Mouse (Mus musculus) CH12.LX (cell line): ENCODE data around the gene Wee2. TPM values are rescaled to one million over a fixed set of nuclear protein-coding genes. Genes with fewer than 3 reads are reported as not detected.

Source experiments
- DNase-seq: peaks from one replicate; pipeline ENCODE4 v3.0.0-alpha.2; 2013; ENCODE audit errors: extremely low read depth
- H3K27ac ChIP-seq: 2 replicates; pipeline ENCODE4 v1.5.1; 2012; ENCODE audit warnings: low read depth, mild to moderate bottlenecking, control low read depth, moderate library complexity; ENCODE audit not compliant: insufficient read depth
- H3K27me3 ChIP-seq: replicated peaks from 2 replicates; pipeline ENCODE3; 2012; ENCODE audit warnings: inconsistent platforms
- H3K36me3 ChIP-seq, 2 experiments: replicated peaks in 1 of 2; 2 replicates each; pipeline versions ENCODE3 to v1.6.1; 2012; ENCODE audit warnings: inconsistent platforms in 1 of 2, low read length in 1 of 2, mild to moderate bottlenecking in 1 of 2, mixed read lengths in 1 of 2, moderate library complexity in 1 of 2; ENCODE audit not compliant: control insufficient read depth in 1 of 2, insufficient read depth in 1 of 2
- H3K4me1 ChIP-seq, 2 experiments: 2 replicates each; pipeline ENCODE4 v1.6.1; 2012; ENCODE audit warnings: inconsistent platforms in 1 of 2, moderate library complexity in 1 of 2; ENCODE audit not compliant: insufficient read depth in 2 of 2, control insufficient read depth in 1 of 2
- H3K4me2 ChIP-seq: 2 replicates; pipeline ENCODE4 v1.6.1; 2012; ENCODE audit warnings: low read depth, mild to moderate bottlenecking, control low read depth; ENCODE audit not compliant: poor library complexity, insufficient read depth, severe bottlenecking
- H3K4me3 ChIP-seq, 3 experiments: fragments of 150-350 bp in 1 of 3; sonication (generic) in 1 of 3; replicated peaks in 1 of 3; 2 replicates each; pipeline versions ENCODE3 to v1.5.1; 2011 to 2012; ENCODE audit warnings: low read depth in 2 of 3, low read length in 2 of 3, mild to moderate bottlenecking in 2 of 3, moderate library complexity in 2 of 3, control low read depth in 1 of 3, improper control_type of control experiment in 1 of 3, inconsistent platforms in 1 of 3, mixed read lengths in 1 of 3; ENCODE audit not compliant: poor library complexity in 1 of 3
- H3K79me2 ChIP-seq: replicated peaks from 2 replicates; pipeline ENCODE4 v1.6.1; 2012; ENCODE audit warnings: mild to moderate bottlenecking, moderate library complexity; ENCODE audit not compliant: control insufficient read depth, poor library complexity, insufficient read depth, severe bottlenecking; ENCODE audit errors: extremely low read depth
- H3K9ac ChIP-seq: 2 replicates; pipeline ENCODE4 v1.6.1; 2012; ENCODE audit warnings: low read depth, mild to moderate bottlenecking, control low read depth, moderate library complexity; ENCODE audit not compliant: insufficient read depth
- H3K9me3 ChIP-seq: replicated peaks from 2 replicates; pipeline ENCODE3; 2012; ENCODE audit warnings: low read length, inconsistent platforms, mixed read lengths
- CHD2 ChIP-seq: IDR thresholded peaks from 2 replicates; pipeline ENCODE4 v1.6.1; 2011; ENCODE audit warnings: low read length, improper control_type of control experiment
- E2F4 ChIP-seq: IDR thresholded peaks from 2 replicates; pipeline ENCODE4 v1.6.1; 2011; ENCODE audit warnings: low read depth, low read length, improper control_type of control experiment; ENCODE audit not compliant: insufficient replicate concordance
- EP300 ChIP-seq: IDR thresholded peaks from 2 replicates; pipeline ENCODE4 v1.6.1; 2011; ENCODE audit warnings: low read length, improper control_type of control experiment
- GABPA ChIP-seq: IDR thresholded peaks from 2 replicates; pipeline ENCODE4 v1.6.1; 2012; ENCODE audit warnings: low read depth, low read length, improper control_type of control experiment, inconsistent platforms; ENCODE audit not compliant: insufficient replicate concordance
- IRF4 ChIP-seq: IDR thresholded peaks from 2 replicates; pipeline ENCODE4 v1.6.1; 2014; ENCODE audit warnings: low read depth, mild to moderate bottlenecking, inconsistent platforms, low read length, improper control_type of control experiment
- KAT2A ChIP-seq: IDR thresholded peaks from 2 replicates; pipeline ENCODE4 v1.6.1; 2012; ENCODE audit warnings: low read length, improper control_type of control experiment, inconsistent platforms; ENCODE audit not compliant: insufficient replicate concordance
- MAFK ChIP-seq: IDR thresholded peaks from 2 replicates; pipeline ENCODE4 v1.6.1; 2011; ENCODE audit warnings: low read length, improper control_type of control experiment; ENCODE audit not compliant: insufficient replicate concordance
- MAX ChIP-seq: IDR thresholded peaks from 2 replicates; pipeline ENCODE4 v1.6.1; 2011; ENCODE audit warnings: low read length, improper control_type of control experiment
- MAZ ChIP-seq: IDR thresholded peaks from 2 replicates; pipeline ENCODE4 v1.6.1; 2012; ENCODE audit warnings: low read depth, mild to moderate bottlenecking, inconsistent platforms, low read length, improper control_type of control experiment, moderate library complexity
- MEF2A ChIP-seq: IDR thresholded peaks from 2 replicates; pipeline ENCODE4 v1.6.1; 2014; ENCODE audit warnings: low read depth, mild to moderate bottlenecking, inconsistent platforms, low read length, improper control_type of control experiment, borderline replicate concordance
- RAD21 ChIP-seq: IDR thresholded peaks from 2 replicates; pipeline ENCODE4 v1.6.1; 2011; ENCODE audit warnings: low read depth, mild to moderate bottlenecking, low read length, improper control_type of control experiment, moderate library complexity
- RCOR1 ChIP-seq: conservative IDR thresholded peaks from 2 replicates; pipeline ENCODE4 v1.6.1; 2012; ENCODE audit warnings: low read depth, mild to moderate bottlenecking, inconsistent platforms, low read length, improper control_type of control experiment
- SIN3A ChIP-seq: IDR thresholded peaks from 2 replicates; pipeline ENCODE4 v1.6.1; 2012; ENCODE audit warnings: low read length, improper control_type of control experiment, inconsistent platforms
- SMC3 ChIP-seq: IDR thresholded peaks from 2 replicates; pipeline ENCODE4 v1.6.1; 2011; ENCODE audit warnings: low read depth, low read length, improper control_type of control experiment
- TBP ChIP-seq: conservative IDR thresholded peaks from 2 replicates; pipeline ENCODE4 v1.6.1; 2011; ENCODE audit warnings: low read depth, low read length, improper control_type of control experiment
- ZC3H11A ChIP-seq: IDR thresholded peaks from 2 replicates; pipeline ENCODE4 v1.6.1; 2012; ENCODE audit warnings: low read depth, mild to moderate bottlenecking, inconsistent platforms, low read length, improper control_type of control experiment
- ZKSCAN1 ChIP-seq: IDR thresholded peaks from 2 replicates; pipeline ENCODE4 v1.6.1; 2012; ENCODE audit warnings: low read depth, inconsistent platforms, low read length, improper control_type of control experiment, borderline replicate concordance
- ZMIZ1 ChIP-seq: IDR thresholded peaks from 2 replicates; pipeline ENCODE4 v1.6.1; 2012; ENCODE audit warnings: low read depth, mild to moderate bottlenecking, inconsistent platforms, low read length, improper control_type of control experiment
- dilution Hi-C: fragments of 300-500 bp; cut with MboI; formaldehyde crosslinking; loops from 2 replicates; pipeline ENCODE4 v1.14.3; 2020; ENCODE audit warnings: low sequenced_read_pairs; ENCODE audit not compliant: extremely low pct_unique_long_range_greater_than_20kb, extremely low pct_ligation_motif_present
- in situ Hi-C: fragments of 300-500 bp; cut with MboI; formaldehyde crosslinking; loops from 3 replicates; pipeline ENCODE4 v1.14.3; 2019; ENCODE audit warnings: low sequenced_read_pairs, low pct_ligation_motif_present, low pct_unique_long_range_greater_than_20kb, mixed read lengths
- polyA plus RNA-seq: library from polyadenylated mRNA; unstranded; fragments of >175 nt; gene quantifications from 2 replicates; pipeline ENCODE4 v1.2.1, GENCODE M21; 2012; ENCODE audit warnings: low read depth; ENCODE audit not compliant: insufficient read length
- total RNA-seq, 2 experiments: library from RNA; depleted of rRNA; stranded (reverse); fragments of 300-350 nt in 1 of 2; fragments of >200 nt in 1 of 2; gene quantifications; 2 replicates each; pipeline ENCODE4 v1.2.3; 2012 to 2014

The Wee2 gene
- total and polyA plus RNA-seq, 3 experiments: not detected

GRCm38 (mm10) chr6:40415799-40416198 lies 23.1 kb upstream of the Wee2 start:
- H3K36me3 ChIP-seq: peaks cover 0 to 62% of the 10 kb centered on the region in 2 experiments
- dilution Hi-C loops (no loop called here), in situ Hi-C loops (no loop called here)
- H3K4me3 ChIP-seq: no peak overlapping the region
- DNase-seq: no peak
- H3K79me2 ChIP-seq: no peaks in the 10 kb centered on the region
- TF ChIP-seq ZKSCAN1 (no peak), E2F4 (no peak), MAX (no peak), ZC3H11A (no peak), SMC3 (no peak), KAT2A (no peak), RAD21 (no peak), CHD2 (no peak), EP300 (no peak), RCOR1 (no peak), SIN3A (no peak), IRF4 (no peak)
- peaks cover 0 to 16% of the 10 kb centered on the region in 2 experiments; a peak in 2 of 4 replicates for H3K4me1 ChIP-seq
- no peak overlapping the region for H3K9ac ChIP-seq
- no peaks in the 10 kb centered on the region for H3K9me3 ChIP-seq
- H3K4me2 ChIP-seq: no peak overlapping the region
- no peaks in the 10 kb centered on the region for H3K27me3 ChIP-seq
- H3K27ac ChIP-seq: no peak overlapping the region

- in situ Hi-C loops: no loop called here
- no peaks in the 10 kb centered on the region for H3K79me2 ChIP-seq
- no peak for DNase-seq
- no peak overlapping the region for H3K27ac ChIP-seq
- no peak for TF ChIP-seq GABPA
- H3K4me2 ChIP-seq: no peak overlapping the region
- no peak overlapping the region for H3K4me3 ChIP-seq
- dilution Hi-C loops: no loop called here
- H3K9ac ChIP-seq: no peak overlapping the region
- H3K27me3 ChIP-seq: no peaks in the 10 kb centered on the region
- H3K9me3 ChIP-seq: no peaks in the 10 kb centered on the region
- peaks cover 2 to 69% of the 10 kb centered on the region in 2 experiments for H3K36me3 ChIP-seq
- H3K4me1 ChIP-seq: no peaks in the 10 kb centered on the region
Measured at GRCm38 (mm10) chr6:40418386-40418785, 20.5 kb upstream of the Wee2 start.

- H3K79me2 ChIP-seq: no peaks in the 10 kb centered on the region
- H3K36me3 ChIP-seq: peaks cover 2 to 57% of the 10 kb centered on the region in 2 experiments
- in situ Hi-C loops (no loop called here), dilution Hi-C loops (no loop called here)
- H3K9me3 ChIP-seq: no peaks in the 10 kb centered on the region
- no peaks in the 10 kb centered on the region for H3K4me1 ChIP-seq
- H3K27me3 ChIP-seq: no peaks in the 10 kb centered on the region
- no peak overlapping the region for H3K27ac ChIP-seq
- DNase-seq: no peak
- H3K4me3 ChIP-seq: no peak overlapping the region
- TF ChIP-seq ZKSCAN1: no peak
- no peak for TF ChIP-seq ZMIZ1
- no peak for TF ChIP-seq CHD2
- no peak for TF ChIP-seq RCOR1
- no peak for TF ChIP-seq MAZ
- TF ChIP-seq MEF2A: no peak
- TF ChIP-seq TBP: no peak
- no peak for TF ChIP-seq MAFK
- H3K4me2 ChIP-seq: no peak overlapping the region
- no peak overlapping the region for H3K9ac ChIP-seq
Measured at GRCm38 (mm10) chr6:40421099-40421498, 17.8 kb upstream of the Wee2 start.
